Mouse (Mus musculus): ENCODE data around the gene Vgll4. TPM values are rescaled to one million over a fixed set of nuclear protein-coding genes. Genes with fewer than 3 reads are reported as not detected.

Gene Vgll4
- polyA plus RNA-seq, 1 experiment from 2014 or later: 58.9 TPM

GRCm38 (mm10) chr6:114814882-114815650 lies 154.7 kb downstream of the Vgll4 start:
- Histone ChIP-seq H3K36me3 (replicated peaks; ENCODE audit: control insufficient read depth, insufficient read depth, low read depth, low read length) (no peaks in the 10 kb centered on the region), H3K27ac (replicated peaks; ENCODE audit: low read depth, low read length) (no peak overlapping the region), H3K4me1 (ENCODE audit: control insufficient read depth, insufficient read depth, low read length) (no peaks in the 10 kb centered on the region), H3K4me2 (ENCODE audit: low read depth, low read length) (no peak overlapping the region), H3K27me3 (ENCODE audit: control insufficient read depth, insufficient read depth, low read length) (no peaks in the 10 kb centered on the region), H3K9ac (replicated peaks; ENCODE audit: low read length) (no peak overlapping the region), H3K4me3 (ENCODE audit: low read depth, low read length) (no peak overlapping the region), H3K9me3 (replicated peaks; ENCODE audit: control insufficient read depth, low read length) (no peaks in the 10 kb centered on the region)
- DNase-seq (ENCODE audit: low spot score): no peak
- ATAC-seq (replicated peaks; ENCODE audit: insufficient number of reproducible peaks, low FRiP score, low TSS enrichment, low read depth): no peak
- WGBS: 99% methylated on average over 5 of the region's 5 CpGs

GRCm38 (mm10) chr6:114814199-114814881 lies 155.5 kb downstream of the Vgll4 start:
- H3K9me3 ChIP-seq (replicated peaks; ENCODE audit: control insufficient read depth, low read length): no peaks in the 10 kb centered on the region
- H3K4me2 ChIP-seq (ENCODE audit: low read depth, low read length): no peak overlapping the region
- no peaks in the 10 kb centered on the region for H3K27me3 ChIP-seq (ENCODE audit: control insufficient read depth, insufficient read depth, low read length)
- H3K4me1 ChIP-seq (ENCODE audit: control insufficient read depth, insufficient read depth, low read length): no peaks in the 10 kb centered on the region
- no peak overlapping the region for H3K9ac ChIP-seq (replicated peaks; ENCODE audit: low read length)
- WGBS: 79% methylated on average over 6 of the region's 6 CpGs
- no peak overlapping the region for H3K27ac ChIP-seq (replicated peaks; ENCODE audit: low read depth, low read length)
- DNase-seq (ENCODE audit: low spot score) (no peak), ATAC-seq (replicated peaks; ENCODE audit: insufficient number of reproducible peaks, low FRiP score, low TSS enrichment, low read depth) (no peak)
- no peaks in the 10 kb centered on the region for H3K36me3 ChIP-seq (replicated peaks; ENCODE audit: control insufficient read depth, insufficient read depth, low read depth, low read length)
- H3K4me3 ChIP-seq (ENCODE audit: low read depth, low read length): no peak overlapping the region

GRCm38 (mm10) chr6:114812779-114813178 lies 157.0 kb downstream of the Vgll4 start:
- Histone ChIP-seq H3K4me2 (ENCODE audit: low read depth, low read length) (no peak overlapping the region), H3K27ac (replicated peaks; ENCODE audit: low read depth, low read length) (no peak overlapping the region), H3K27me3 (ENCODE audit: control insufficient read depth, insufficient read depth, low read length) (no peaks in the 10 kb centered on the region), H3K4me1 (ENCODE audit: control insufficient read depth, insufficient read depth, low read length) (no peaks in the 10 kb centered on the region), H3K4me3 (ENCODE audit: low read depth, low read length) (no peak overlapping the region), H3K9ac (replicated peaks; ENCODE audit: low read length) (no peak overlapping the region), H3K36me3 (replicated peaks; ENCODE audit: control insufficient read depth, insufficient read depth, low read depth, low read length) (no peaks in the 10 kb centered on the region), H3K9me3 (replicated peaks; ENCODE audit: control insufficient read depth, low read length) (no peaks in the 10 kb centered on the region)
- ATAC-seq (replicated peaks; ENCODE audit: insufficient number of reproducible peaks, low FRiP score, low TSS enrichment, low read depth): no peak
- no peak for DNase-seq (ENCODE audit: low spot score)
- 84% methylated on average over 4 of the region's 4 CpGs for WGBS

- H3K27me3 ChIP-seq (ENCODE audit: control insufficient read depth, insufficient read depth, low read length): no peaks in the 10 kb centered on the region
- no peaks in the 10 kb centered on the region for H3K36me3 ChIP-seq (replicated peaks; ENCODE audit: control insufficient read depth, insufficient read depth, low read depth, low read length)
- H3K4me3 ChIP-seq (ENCODE audit: low read depth, low read length): no peak overlapping the region
- no peak overlapping the region for H3K27ac ChIP-seq (replicated peaks; ENCODE audit: low read depth, low read length)
- no peak overlapping the region for H3K9ac ChIP-seq (replicated peaks; ENCODE audit: low read length)
- no peaks in the 10 kb centered on the region for H3K4me1 ChIP-seq (ENCODE audit: control insufficient read depth, insufficient read depth, low read length)
- 89% methylated on average over 5 of the region's 5 CpGs for WGBS
- DNase-seq (ENCODE audit: low spot score) (no peak), ATAC-seq (replicated peaks; ENCODE audit: insufficient number of reproducible peaks, low FRiP score, low TSS enrichment, low read depth) (no peak)
- no peaks in the 10 kb centered on the region for H3K9me3 ChIP-seq (replicated peaks; ENCODE audit: control insufficient read depth, low read length)
- no peak overlapping the region for H3K4me2 ChIP-seq (ENCODE audit: low read depth, low read length)
Observed at GRCm38 (mm10) chr6:114812322-114812721, 157.5 kb downstream of the Vgll4 start.

Other genes with a start within 250 kb of the Vgll4 start
- 81.7 TPM in 2 replicates for gene Tamm41, start 67.9 kb upstream of the Vgll4 start, polyA plus RNA-seq (2014; fragmentation: Nextera tagmentation; extraction: Ambion mirVana)
- gene Syn2, start 164.9 kb upstream of the Vgll4 start, polyA plus RNA-seq (2014; fragmentation: Nextera tagmentation; extraction: Ambion mirVana): 2.8 and 3.4 TPM in 2 replicates

Measured in embryonic facial prominence, embryonic 11.5 days (tissue).